Mouse (Mus musculus): Measurements from ENCODE around the gene Npc2.

GRCm38 (mm10) chr12:84718462-84719244 is 54.3 kb downstream of the Npc2 start:
- TF ChIP-seq CTCF (IDR thresholded peaks at IDR 0.05), result no peak
- TF ChIP-seq EP300 (IDR thresholded peaks at IDR 0.05; ENCODE audit: insufficient read depth, low read depth, low read length), result no peak

Data from heart, adult 2 months (tissue).